Mouse (Mus musculus): ENCODE measurements around the gene Dnajb2.

Dnajb2 gene

DNA sequence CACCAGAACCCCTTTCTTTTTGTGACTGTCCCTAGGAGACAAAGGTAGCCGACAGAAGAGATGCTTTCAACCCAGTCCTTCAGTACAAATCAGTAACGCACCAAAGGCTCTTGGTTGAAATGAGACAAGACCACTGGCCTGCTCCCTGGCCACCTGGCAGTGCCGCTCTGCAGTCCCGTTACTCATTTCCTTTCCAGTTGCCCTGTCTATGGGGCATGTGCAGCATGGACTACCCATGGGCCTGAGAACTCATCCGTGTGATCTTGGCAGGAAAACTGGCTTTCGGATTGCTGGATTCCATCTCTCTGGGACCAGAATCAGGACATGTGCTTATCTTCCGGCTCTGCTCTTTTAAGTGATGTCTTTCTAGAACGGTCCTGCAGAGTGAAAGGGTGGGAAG lies 55.1 kb downstream of the Dnajb2 start:
- DNase-seq (ENCODE audit: low read depth, low spot score): no peak

DNA sequence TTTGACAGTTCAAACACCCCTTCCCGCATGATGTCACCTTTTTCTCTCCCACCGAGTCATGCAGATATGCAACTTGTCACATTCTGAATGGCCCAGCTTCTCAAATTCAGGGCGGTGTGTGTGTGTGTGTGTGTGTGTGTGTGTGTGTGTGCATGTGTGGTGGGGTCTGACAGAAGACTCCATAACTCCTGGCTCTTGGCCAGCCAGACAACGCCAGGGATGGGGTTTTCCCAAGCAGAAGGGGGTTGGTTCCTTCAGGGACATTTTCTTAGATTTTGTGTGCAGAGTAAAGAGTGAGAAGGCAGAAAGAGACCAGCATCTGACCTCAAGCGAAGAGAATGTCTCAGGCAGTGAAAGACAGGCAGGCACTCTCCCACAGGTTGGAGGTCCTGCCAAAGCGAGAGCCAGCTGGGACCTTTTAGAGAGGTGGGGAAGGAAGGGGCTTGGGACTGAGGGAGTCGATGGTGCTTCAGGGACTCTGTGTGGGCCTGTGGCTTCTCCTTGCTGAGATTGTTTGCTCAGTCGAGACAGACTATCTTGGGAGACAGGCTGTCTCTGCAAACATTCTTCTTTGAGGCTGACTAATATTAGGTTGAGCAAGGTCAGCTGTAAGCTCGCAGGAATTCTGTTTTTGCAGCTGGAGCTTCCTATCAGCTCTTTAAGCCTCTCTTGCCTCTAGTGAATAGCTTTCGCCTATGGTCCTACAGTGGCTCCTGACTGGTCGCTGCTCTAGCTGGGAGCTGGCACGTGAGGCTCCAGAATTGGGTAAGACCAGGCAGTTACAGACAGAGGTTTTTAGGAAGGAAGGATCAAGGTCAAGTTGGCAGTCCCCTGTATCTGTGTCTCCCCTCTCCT lies 56.5 kb downstream of the Dnajb2 start:
- DNase-seq (ENCODE audit: low read depth, low spot score): no peak

DNA sequence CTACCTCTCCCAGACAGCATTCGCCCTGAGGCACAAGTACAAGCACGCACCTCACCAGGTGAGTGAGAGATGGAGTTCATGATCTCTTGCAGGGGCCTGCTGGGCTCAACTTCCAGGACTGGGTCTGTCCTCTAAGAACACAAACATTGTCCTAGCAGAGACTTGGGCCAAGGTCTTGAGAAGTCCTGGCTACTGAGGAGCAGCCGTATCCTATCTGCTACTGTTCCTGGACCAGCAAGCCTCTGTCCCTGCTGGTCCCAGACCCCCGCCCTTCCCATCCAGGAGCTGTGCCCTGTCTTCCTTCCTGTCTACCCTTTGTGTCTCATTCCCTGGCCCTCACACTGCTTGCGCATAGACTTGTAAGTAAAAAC lies 57.1 kb downstream of the Dnajb2 start:
- no peak for DNase-seq (ENCODE audit: low read depth, low spot score)

DNA sequence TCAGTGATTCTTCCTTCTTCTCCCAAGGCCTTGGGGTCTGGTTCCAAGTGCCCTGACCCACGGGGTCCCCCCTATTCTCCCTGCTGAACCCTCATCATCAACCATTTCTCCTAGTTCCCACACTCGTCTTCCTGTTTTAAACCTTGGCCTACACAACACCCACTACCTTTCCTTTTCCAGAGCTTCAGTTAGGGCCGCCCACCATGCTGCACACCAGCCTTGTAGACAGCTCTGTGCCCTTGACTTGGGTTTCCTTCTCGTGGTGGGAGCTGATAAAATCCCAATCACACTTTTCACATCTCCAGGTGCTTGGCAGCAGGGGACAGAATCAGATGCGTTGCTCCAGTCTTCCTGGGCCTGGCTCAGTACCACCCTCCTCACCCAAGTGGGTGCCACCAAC lies 58.1 kb downstream of the Dnajb2 start:
- no peak for DNase-seq (ENCODE audit: low read depth, low spot score)
